Mouse (Mus musculus): ENCODE measurements at regions not wholly inside any gene's neighbourhood (a gene's known extent, or its start where the extent isn't known, plus 50 kb on each side); places are given as distances from the start of the nearest gene placed in this dataset.

DNA sequence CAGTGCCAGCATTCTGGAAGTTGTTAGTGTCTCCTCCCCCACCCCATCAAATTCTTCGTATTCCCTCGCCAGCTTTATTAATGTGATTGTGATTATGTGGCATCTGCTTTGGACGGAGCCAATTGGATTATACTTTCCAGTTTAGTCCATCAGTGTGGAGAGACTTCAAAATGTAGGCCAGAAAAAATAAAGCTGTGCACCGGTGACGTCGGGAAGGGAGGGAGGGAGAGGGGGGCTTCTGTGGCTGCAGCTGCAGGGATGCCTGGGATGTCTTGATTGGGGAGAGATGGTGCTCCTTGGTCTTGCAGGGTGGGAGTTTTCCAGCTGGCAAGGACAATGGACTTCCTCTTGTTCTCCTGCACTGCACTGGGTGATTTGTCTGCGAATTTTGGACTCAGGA lies 185.7 kb upstream of the Meis1 start:
- WGBS (ENCODE audit: insufficient replicate concordance), result 65% methylated on average over 7 of the region's 7 CpGs
- no peak overlapping the region for H3K9ac ChIP-seq (replicated peaks)
- TF ChIP-seq EP300 (IDR thresholded peaks at IDR 0.05; ENCODE audit: low read depth), result no peak
- no peak for TF ChIP-seq CTCF (IDR thresholded peaks at IDR 0.05; ENCODE audit: low read depth)
- H3K27ac ChIP-seq (ENCODE audit: low read depth), result no peak overlapping the region
- DNase-seq, result no peak
- ATAC-seq, result no peak
- no peaks in the 10 kb centered on the region for H3K36me3 ChIP-seq (replicated peaks; ENCODE audit: insufficient read depth, low read length)
- H3K4me2 ChIP-seq (ENCODE audit: low read depth, low read length), result no peak overlapping the region
- H3K4me3 ChIP-seq (ENCODE audit: low read depth, low read length), result no peak overlapping the region
- H3K4me1 ChIP-seq (ENCODE audit: insufficient read depth), result no peaks in the 10 kb centered on the region
- no peaks in the 10 kb centered on the region for H3K27me3 ChIP-seq (ENCODE audit: insufficient read depth, low read length)
- no peaks in the 10 kb centered on the region for H3K9me3 ChIP-seq (ENCODE audit: low read length)

GRCm38 (mm10) chr11:19205174-19205573 lies 186.4 kb upstream of the Meis1 start:
- ATAC-seq, result no peak
- TF ChIP-seq CTCF (IDR thresholded peaks at IDR 0.05; ENCODE audit: low read depth) (no peak), EP300 (IDR thresholded peaks at IDR 0.05; ENCODE audit: low read depth) (no peak)
- no peak for DNase-seq

GRCm38 (mm10) chr11:19219476-19219875 lies 200.7 kb upstream of the Meis1 start:
- Histone ChIP-seq H3K4me3 (ENCODE audit: low read depth, low read length) (no peak overlapping the region), H3K4me2 (ENCODE audit: low read depth, low read length) (no peak overlapping the region), H3K27ac (ENCODE audit: low read depth) (no peak overlapping the region), H3K9me3 (ENCODE audit: low read length) (no peaks in the 10 kb centered on the region), H3K27me3 (ENCODE audit: insufficient read depth, low read length) (no peaks in the 10 kb centered on the region), H3K4me1 (ENCODE audit: insufficient read depth) (no peaks in the 10 kb centered on the region), H3K9ac (replicated peaks) (no peak overlapping the region), H3K36me3 (replicated peaks; ENCODE audit: insufficient read depth, low read length) (no peaks in the 10 kb centered on the region)
- WGBS (ENCODE audit: insufficient replicate concordance), result 83% methylated on average over 3 of the region's 3 CpGs
- no peak for TF ChIP-seq EP300 (IDR thresholded peaks at IDR 0.05; ENCODE audit: low read depth)
- no peak for TF ChIP-seq CTCF (IDR thresholded peaks at IDR 0.05; ENCODE audit: low read depth)
- no peak for DNase-seq
- no peak for ATAC-seq

More at GRCm38 (mm10) chr11:19205174-19205573, 186.4 kb upstream of the Meis1 start:
- Histone ChIP-seq H3K27me3 (ENCODE audit: insufficient read depth, low read length) (no peaks in the 10 kb centered on the region), H3K4me2 (ENCODE audit: low read depth, low read length) (no peak overlapping the region), H3K4me1 (ENCODE audit: insufficient read depth) (no peaks in the 10 kb centered on the region), H3K4me3 (ENCODE audit: low read depth, low read length) (no peak overlapping the region), H3K36me3 (replicated peaks; ENCODE audit: insufficient read depth, low read length) (no peaks in the 10 kb centered on the region), H3K9ac (replicated peaks) (no peak overlapping the region), H3K9me3 (ENCODE audit: low read length) (no peaks in the 10 kb centered on the region), H3K27ac (ENCODE audit: low read depth) (no peak overlapping the region)

- DNase-seq (no peak), ATAC-seq (no peak)
- H3K4me1 ChIP-seq (ENCODE audit: insufficient read depth), result no peaks in the 10 kb centered on the region
- H3K36me3 ChIP-seq (replicated peaks; ENCODE audit: insufficient read depth, low read length), result no peaks in the 10 kb centered on the region
- no peak for TF ChIP-seq EP300 (IDR thresholded peaks at IDR 0.05; ENCODE audit: low read depth)
- no peak for TF ChIP-seq CTCF (IDR thresholded peaks at IDR 0.05; ENCODE audit: low read depth)
- H3K4me3 ChIP-seq (ENCODE audit: low read depth, low read length), result no peak overlapping the region
- H3K9me3 ChIP-seq (ENCODE audit: low read length), result no peaks in the 10 kb centered on the region
- H3K27ac ChIP-seq (ENCODE audit: low read depth), result no peak overlapping the region
- no peak overlapping the region for H3K4me2 ChIP-seq (ENCODE audit: low read depth, low read length)
- no CpG with 5 or more reads among the region's 1 CpGs for WGBS (ENCODE audit: insufficient replicate concordance)
- no peaks in the 10 kb centered on the region for H3K27me3 ChIP-seq (ENCODE audit: insufficient read depth, low read length)
- no peak overlapping the region for H3K9ac ChIP-seq (replicated peaks)
Observed at GRCm38 (mm10) chr11:19221442-19221841, 202.7 kb upstream of the Meis1 start.

DNA sequence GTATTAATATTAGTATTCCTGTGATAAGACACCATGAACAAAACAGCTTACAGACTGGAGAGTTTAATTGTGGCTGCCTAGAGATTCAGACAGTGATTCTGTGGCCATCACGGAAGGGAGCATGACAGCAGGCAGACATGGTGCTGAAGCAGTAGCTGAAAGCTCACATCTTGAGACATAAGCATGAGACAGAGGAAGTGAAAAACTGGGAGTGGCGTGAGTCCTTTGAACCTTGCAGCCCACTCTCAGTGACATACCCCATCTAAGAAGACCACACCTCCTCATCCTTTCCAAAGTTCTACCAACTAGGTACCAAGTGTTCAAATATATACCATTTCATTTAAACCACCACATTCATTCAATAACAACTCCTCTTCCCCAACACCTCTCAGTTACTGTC lies 208.0 kb upstream of the Meis1 start:
- DNase-seq, result no peak
- no peak for TF ChIP-seq EP300 (IDR thresholded peaks at IDR 0.05; ENCODE audit: low read depth)
- TF ChIP-seq CTCF (IDR thresholded peaks at IDR 0.05; ENCODE audit: low read depth), result no peak
- no peak overlapping the region for H3K9ac ChIP-seq (replicated peaks)
- H3K9me3 ChIP-seq (ENCODE audit: low read length), result no peaks in the 10 kb centered on the region
- no peaks in the 10 kb centered on the region for H3K36me3 ChIP-seq (replicated peaks; ENCODE audit: insufficient read depth, low read length)
- WGBS (ENCODE audit: insufficient replicate concordance), result 63% methylated on average over 2 of the region's 2 CpGs
- H3K4me2 ChIP-seq (ENCODE audit: low read depth, low read length), result no peak overlapping the region
- H3K4me3 ChIP-seq (ENCODE audit: low read depth, low read length), result no peak overlapping the region
- no peak overlapping the region for H3K27ac ChIP-seq (ENCODE audit: low read depth)
- H3K27me3 ChIP-seq (ENCODE audit: insufficient read depth, low read length), result no peaks in the 10 kb centered on the region
- no peaks in the 10 kb centered on the region for H3K4me1 ChIP-seq (ENCODE audit: insufficient read depth)
- ATAC-seq, result no peak

DNA sequence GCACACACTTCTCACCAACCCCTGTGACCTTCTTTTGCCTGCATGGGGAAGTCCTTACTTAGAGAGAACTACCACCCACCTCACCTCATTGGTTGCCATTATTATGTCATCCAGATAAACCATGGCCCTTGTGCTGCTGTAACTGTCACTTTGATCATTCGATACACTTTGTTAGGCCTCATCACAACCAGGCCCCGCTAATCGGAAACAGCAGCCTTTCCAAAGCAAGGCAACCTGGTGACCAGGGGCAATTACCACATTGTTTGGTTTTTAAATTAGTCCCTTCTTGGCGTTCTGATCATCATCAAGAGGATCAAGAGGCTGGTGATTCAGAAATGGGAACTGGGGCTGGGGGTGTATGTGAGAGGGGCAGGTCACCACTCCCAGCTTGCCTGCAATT lies 208.9 kb upstream of the Meis1 start:
- Histone ChIP-seq H3K9me3 (ENCODE audit: low read length) (no peaks in the 10 kb centered on the region), H3K27ac (ENCODE audit: low read depth) (no peak overlapping the region), H3K36me3 (replicated peaks; ENCODE audit: insufficient read depth, low read length) (no peaks in the 10 kb centered on the region), H3K4me3 (ENCODE audit: low read depth, low read length) (no peak overlapping the region), H3K27me3 (ENCODE audit: insufficient read depth, low read length) (no peaks in the 10 kb centered on the region), H3K4me1 (ENCODE audit: insufficient read depth) (no peaks in the 10 kb centered on the region), H3K9ac (replicated peaks) (no peak overlapping the region), H3K4me2 (ENCODE audit: low read depth, low read length) (no peak overlapping the region)
- no peak for ATAC-seq
- TF ChIP-seq CTCF (IDR thresholded peaks at IDR 0.05; ENCODE audit: low read depth), result no peak
- TF ChIP-seq EP300 (IDR thresholded peaks at IDR 0.05; ENCODE audit: low read depth), result no peak
- no peak for DNase-seq
- 62% methylated on average over 4 of the region's 4 CpGs for WGBS (ENCODE audit: insufficient replicate concordance)
